Mouse (Mus musculus) G1E (cell line): ENCODE measurements at regions not wholly inside any gene's neighbourhood (a gene's known extent, or its start where the extent isn't known, plus 50 kb on each side); places are given as distances from the start of the nearest gene placed in this dataset.

Experiments
- CTCF ChIP-seq: IDR thresholded peaks from 2 replicates; pipeline ENCODE4 v1.5.1; 2012; ENCODE audit warnings: low read depth, low read length, inconsistent platforms, mixed read lengths
- POLR2AphosphoS5 ChIP-seq: IDR thresholded peaks from 2 replicates; pipeline ENCODE4 v1.6.1; 2012; ENCODE audit warnings: low read depth, low read length, inconsistent platforms; ENCODE audit not compliant: insufficient replicate concordance
- TAL1 ChIP-seq: conservative IDR thresholded peaks from 2 replicates; pipeline ENCODE4 v1.6.1; 2012; ENCODE audit warnings: low read depth, low read length, inconsistent platforms, mixed read lengths

GRCm38 (mm10) chr10:96726801-96727780 lies 110.3 kb downstream of the Btg1 start:
- TF ChIP-seq POLR2AphosphoS5 = no peak
- no peak for TF ChIP-seq TAL1
- no peak for TF ChIP-seq CTCF
